Mouse (Mus musculus) lung, adult 2 months (tissue): ENCODE data around the gene Aoc3. TPM values are rescaled to one million over a fixed set of nuclear protein-coding genes. Genes with fewer than 3 reads are reported as not detected.

Source experiments
- DNase-seq: peaks from one replicate; pipeline ENCODE4 v3.0.0; 2022
- H3K4me1 ChIP-seq: fragments of 200-500 bp; 2 replicates; pipeline ENCODE4 v1.6.1; 2011; ENCODE audit warnings: low read length; ENCODE audit not compliant: control insufficient read depth, insufficient read depth
- H3K4me3 ChIP-seq: fragments of 200-500 bp; replicated peaks from 2 replicates; pipeline ENCODE3; 2011; ENCODE audit warnings: low read depth, mild to moderate bottlenecking, control low read depth, low read length; ENCODE audit errors: extremely low read depth
- CTCF ChIP-seq: fragments of 200-500 bp; IDR thresholded peaks from 2 replicates; pipeline ENCODE4 v1.5.1; 2011; ENCODE audit warnings: mild to moderate bottlenecking, low read length, control low read depth; ENCODE audit not compliant: insufficient read depth
- POLR2A ChIP-seq: fragments of 200-500 bp; IDR thresholded peaks from 2 replicates; pipeline ENCODE4 v1.6.1; 2011; ENCODE audit warnings: low read depth, mild to moderate bottlenecking, control low read depth, low read length, borderline replicate concordance; ENCODE audit errors: extremely low read depth
- WGBS: fragments of 180-500 bp; shearing (Covaris S2); methylation state at CpG from one replicate; pipeline ENCODE4 v1.1.7; 2018; 5-methylcytosine and 5-hydroxymethylcytosine counted together
- polyA plus RNA-seq: library from polyadenylated mRNA; depleted of rRNA; stranded (reverse); fragments of >200 nt; gene quantifications from 2 replicates; pipeline ENCODE4 v1.2.3, GENCODE M21; 2012; rRNA removed

Aoc3 gene
- 11.5 and 15.3 TPM in 2 replicates for polyA plus RNA-seq

DNA sequence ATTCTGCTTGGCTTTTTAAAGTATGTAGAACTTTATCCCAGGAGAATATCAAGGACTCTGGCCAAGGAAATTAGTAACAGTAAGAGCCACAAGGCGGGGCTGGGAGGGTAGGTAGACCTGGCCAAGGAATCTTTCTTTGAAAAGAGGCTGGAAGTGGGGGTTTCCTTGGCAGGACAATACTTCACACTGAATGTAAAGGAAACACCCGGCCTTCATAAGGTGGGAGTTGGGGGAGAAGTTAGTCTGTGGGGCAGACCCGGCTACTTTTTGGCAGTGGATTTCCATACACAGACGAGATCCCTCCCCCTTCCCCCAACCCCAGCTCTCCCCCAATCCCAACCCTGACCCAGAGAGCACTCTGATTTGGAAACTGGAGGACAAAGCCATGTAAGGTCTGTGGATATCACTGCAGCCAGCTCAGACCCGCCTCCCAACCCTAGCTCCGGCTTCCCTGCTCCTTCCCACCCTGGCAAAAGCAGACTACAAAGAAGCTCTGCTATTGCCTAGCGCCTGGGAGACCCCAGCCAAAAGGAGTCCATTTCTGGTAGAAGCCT is at the start of gene Aoc3:
Gene Aoc3, plus strand, starts transcription at position 235 of the 554 bp plus-strand sequence.
- Histone ChIP-seq H3K4me3 (no peak within 1 kb of the TSS), H3K4me1 (no peaks in the 10 kb centered on the region)
- WGBS: 54% methylated on average over 7 of the region's 7 CpGs
- TF ChIP-seq POLR2A: no peak
- TF ChIP-seq CTCF: no peak
- DNase-seq: no peak

DNA sequence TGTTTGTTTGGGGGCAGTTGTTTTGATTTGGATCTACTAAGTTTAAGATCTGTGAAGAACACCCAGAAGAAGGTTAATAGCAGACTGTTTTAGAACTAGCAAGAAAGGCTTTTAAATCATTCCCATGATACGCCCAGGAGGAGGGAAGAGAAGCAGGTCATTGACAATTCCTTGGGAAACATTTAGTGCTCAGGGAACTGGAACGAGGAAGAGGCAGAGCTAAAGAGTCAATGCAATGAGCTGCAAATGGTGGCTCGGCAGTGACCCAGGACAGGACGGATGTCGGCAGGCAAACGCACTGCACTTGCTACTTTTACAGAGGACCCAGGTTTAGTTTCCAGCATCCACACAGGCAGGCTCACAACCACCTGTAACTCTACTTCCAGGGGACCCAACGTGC is 49.6 kb upstream of the Aoc3 start:
- TF ChIP-seq CTCF (no peak), POLR2A (no peak)
- WGBS: 51% methylated on average over 7 of the region's 7 CpGs
- Histone ChIP-seq H3K4me3 (no peak overlapping the region), H3K4me1 (peaks cover 9% of the 10 kb centered on the region; the same call in 1 of the 2 replicates)
- no peak for DNase-seq

DNA sequence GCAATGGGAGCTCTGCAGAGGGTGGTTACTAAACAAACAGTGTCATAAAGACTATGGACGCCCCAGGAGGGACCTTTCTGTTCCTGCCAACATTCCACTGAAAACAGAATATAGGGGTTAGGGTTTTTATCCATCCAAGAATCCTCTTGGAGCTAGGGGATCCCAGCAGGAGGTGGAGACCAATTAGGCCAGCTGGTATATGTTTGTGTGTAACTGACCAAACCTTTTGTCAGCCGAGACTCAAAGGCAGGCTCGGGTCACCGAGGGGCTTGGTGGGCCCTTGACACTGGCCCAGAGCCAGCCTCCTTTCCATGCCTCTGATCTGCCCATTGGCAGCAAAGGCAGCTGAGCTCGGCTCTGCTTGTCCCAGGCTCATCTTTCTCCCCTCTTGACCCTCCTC is 47.5 kb upstream of the Aoc3 start:
- WGBS: 38% methylated on average over 5 of the region's 5 CpGs
- H3K4me1 ChIP-seq: peaks cover 4% of the 10 kb centered on the region; the same call in 1 of the 2 replicates
- no peak for DNase-seq
- TF ChIP-seq POLR2A (no peak), CTCF (no peak)
- H3K4me3 ChIP-seq: no peak overlapping the region

- no peak for DNase-seq
- Histone ChIP-seq H3K4me3 (no peak overlapping the region), H3K4me1 (no peaks in the 10 kb centered on the region)
- no peak for TF ChIP-seq CTCF
- no peak for TF ChIP-seq POLR2A
- WGBS: 65% methylated on average over 4 of the region's 4 CpGs
These were observed 46.6 kb upstream of the Aoc3 start for GRCm38 (mm10) chr11:101283805-101284204.

DNA sequence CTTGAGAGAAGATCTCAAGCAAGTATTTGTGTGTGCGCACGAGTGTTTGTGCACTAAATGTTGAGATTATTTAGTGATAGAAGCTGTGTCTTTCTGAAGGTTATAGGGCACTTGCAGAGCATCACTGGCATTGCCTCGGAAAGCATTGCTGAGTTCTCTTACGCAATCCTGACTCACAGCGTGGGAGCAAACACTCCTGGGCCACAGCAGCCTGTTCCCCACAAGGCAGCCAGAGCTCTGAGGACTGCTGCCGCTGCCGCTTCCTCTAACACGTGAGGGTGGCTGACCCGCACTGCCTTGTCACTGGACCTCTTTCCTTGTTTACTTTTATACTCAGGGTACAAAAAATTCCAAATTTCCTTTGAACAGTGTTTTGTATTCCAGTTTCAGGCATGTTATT is 43.1 kb upstream of the Aoc3 start:
- no peaks in the 10 kb centered on the region for H3K4me1 ChIP-seq
- TF ChIP-seq POLR2A: peak; percentile 10; the same call in 1 of the 2 replicates
- no peak for TF ChIP-seq CTCF
- H3K4me3 ChIP-seq: no peak overlapping the region
- WGBS: 45% methylated on average over 9 of the region's 9 CpGs
- no peak for DNase-seq

GRCm38 (mm10) chr11:101291231-101291630 is 39.2 kb upstream of the Aoc3 start:
- Histone ChIP-seq H3K4me3 (no peak overlapping the region), H3K4me1 (no peaks in the 10 kb centered on the region)
- 93% methylated on average over 8 of the region's 8 CpGs for WGBS
- DNase-seq: no peak
- no peak for TF ChIP-seq POLR2A
- TF ChIP-seq CTCF: no peak

DNA sequence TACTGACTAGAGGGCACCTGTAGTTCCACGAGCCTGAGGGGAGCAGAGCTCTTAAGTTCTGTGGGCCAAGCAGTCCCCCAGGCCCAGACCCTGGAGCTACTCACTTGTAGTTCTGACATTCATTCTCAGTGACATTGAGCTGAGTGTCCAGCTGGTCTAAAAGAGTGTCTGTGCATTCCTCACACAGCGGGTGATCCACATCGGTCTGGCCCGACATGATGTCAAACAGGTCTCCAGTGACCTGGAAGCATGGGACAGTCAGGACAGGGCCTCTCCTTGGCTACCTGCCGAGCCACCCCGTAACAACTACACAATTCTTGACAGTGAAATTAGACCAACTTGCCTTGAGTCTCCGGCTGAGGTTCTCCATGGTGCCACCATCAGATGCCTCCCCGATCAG is 35.2 kb upstream of the Aoc3 start:
- Histone ChIP-seq H3K4me1 (no peaks in the 10 kb centered on the region), H3K4me3 (no peak overlapping the region)
- 96% methylated on average over 8 of the region's 8 CpGs for WGBS
- no peak for DNase-seq
- no peak for TF ChIP-seq POLR2A
- no peak for TF ChIP-seq CTCF

DNA sequence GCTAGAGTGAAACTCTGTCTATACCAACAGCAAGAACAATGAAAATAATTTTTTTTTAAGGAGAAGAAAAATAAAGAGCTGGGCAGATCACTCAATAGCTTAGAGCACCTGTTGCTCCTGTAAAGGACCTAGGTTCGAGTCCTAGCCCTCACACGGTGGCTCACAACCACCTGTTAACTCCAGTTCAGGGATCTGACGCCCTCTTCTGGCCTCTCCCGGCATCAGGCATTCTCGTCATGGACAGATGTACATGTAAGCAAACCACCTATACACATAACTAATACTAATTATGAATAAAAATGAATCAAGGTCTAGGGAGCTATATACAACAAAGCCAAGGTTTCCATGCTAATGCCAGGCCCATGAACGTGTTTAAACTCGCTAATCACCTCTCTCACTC is 29.5 kb upstream of the Aoc3 start:
- no peak for DNase-seq
- Histone ChIP-seq H3K4me1 (peaks cover 5% of the 10 kb centered on the region), H3K4me3 (peak overlapping the region; percentile 25)
- WGBS: 62% methylated on average over 7 of the region's 7 CpGs
- TF ChIP-seq CTCF (no peak), POLR2A (no peak)

- 8% methylated on average over 26 of the region's 26 CpGs for WGBS
- H3K4me3 ChIP-seq: peak overlapping the region; percentile 87
- no peak for TF ChIP-seq CTCF
- no peak for TF ChIP-seq POLR2A
These were observed 29.0 kb upstream of the Aoc3 start for GRCm38 (mm10) chr11:101301299-101302003.

More at GRCm38 (mm10) chr11:101301299-101302003, 29.0 kb upstream of the Aoc3 start:
- DNase-seq: no peak
- H3K4me1 ChIP-seq: peaks cover 5% of the 10 kb centered on the region
